Mouse (Mus musculus): ENCODE measurements at regions not wholly inside any gene's neighbourhood (a gene's known extent, or its start where the extent isn't known, plus 50 kb on each side); places are given as distances from the start of the nearest gene placed in this dataset.
"Not testable (repeated sequence)": the region's sequence is repeated elsewhere in the genome, so short reads cannot be mapped to it uniquely, and the experiment has no call there.

GRCm38 (mm10) chr13:111904616-111905212, 95.9 kb upstream of the Map3k1 start:
- intact Hi-C loops (cut with DNase I), result no loop called here
- DNase-seq, result no peak

- DNase-seq, result no peak
- intact Hi-C loops (cut with DNase I), result no loop called here
Observed at GRCm38 (mm10) chr13:111905213-111905701, 96.5 kb upstream of the Map3k1 start.

DNA sequence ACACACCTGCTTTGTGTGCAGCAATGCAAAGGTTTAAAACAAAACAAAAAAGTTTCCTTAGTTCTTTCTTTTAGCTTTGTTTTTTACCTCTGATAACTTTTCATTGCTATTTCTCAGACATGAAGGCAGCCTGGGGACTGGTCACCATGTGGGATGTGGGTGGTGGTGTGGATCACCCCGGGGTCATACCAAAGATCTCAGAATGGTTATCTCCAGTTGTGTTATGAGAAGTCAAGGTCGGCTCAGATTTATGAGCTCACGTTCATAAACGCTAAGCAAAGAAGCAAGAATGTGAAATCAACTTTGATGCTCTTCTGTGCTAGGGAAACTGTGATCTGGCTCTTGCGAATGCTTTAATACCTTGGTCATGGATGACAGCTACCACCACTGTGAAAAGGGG, 102.3 kb upstream of the Map3k1 start:
- intact Hi-C loops (cut with DNase I), result no loop called here
- DNase-seq, result no peak

- intact Hi-C loops (cut with DNase I), result no loop called here
- DNase-seq, result no peak
Observed at GRCm38 (mm10) chr13:111911661-111912312, 103.0 kb upstream of the Map3k1 start.

- intact Hi-C loops (cut with DNase I), result no loop called here
- no peak for DNase-seq
Observed at GRCm38 (mm10) chr13:111914348-111914913, 105.6 kb upstream of the Map3k1 start.

DNA sequence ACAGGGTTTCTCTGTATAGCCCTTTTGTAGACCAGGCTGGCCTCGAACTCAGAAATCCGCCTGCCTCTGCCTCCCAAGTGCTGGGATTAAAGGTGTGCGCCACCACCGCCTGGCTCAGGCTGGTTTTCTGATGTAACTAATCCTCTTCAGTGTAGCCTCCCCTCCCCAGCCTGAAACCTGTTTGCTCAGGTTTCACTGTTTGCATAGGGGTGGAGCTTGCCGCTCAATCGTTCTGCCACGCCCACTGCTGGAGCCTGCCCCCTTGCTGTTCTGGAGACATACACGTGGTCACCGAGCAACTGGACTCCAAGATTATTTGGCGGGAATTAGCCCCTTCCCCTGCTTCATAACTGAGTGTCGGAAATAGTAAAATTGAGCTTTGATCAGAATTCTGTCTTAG, 110.6 kb upstream of the Map3k1 start:
- intact Hi-C loops (cut with DNase I); DNase-seq: not testable (repeated sequence)

GRCm38 (mm10) chr13:111920534-111920933, 111.7 kb upstream of the Map3k1 start:
- intact Hi-C loops (cut with DNase I), result no loop called here
- DNase-seq, result no peak

DNA sequence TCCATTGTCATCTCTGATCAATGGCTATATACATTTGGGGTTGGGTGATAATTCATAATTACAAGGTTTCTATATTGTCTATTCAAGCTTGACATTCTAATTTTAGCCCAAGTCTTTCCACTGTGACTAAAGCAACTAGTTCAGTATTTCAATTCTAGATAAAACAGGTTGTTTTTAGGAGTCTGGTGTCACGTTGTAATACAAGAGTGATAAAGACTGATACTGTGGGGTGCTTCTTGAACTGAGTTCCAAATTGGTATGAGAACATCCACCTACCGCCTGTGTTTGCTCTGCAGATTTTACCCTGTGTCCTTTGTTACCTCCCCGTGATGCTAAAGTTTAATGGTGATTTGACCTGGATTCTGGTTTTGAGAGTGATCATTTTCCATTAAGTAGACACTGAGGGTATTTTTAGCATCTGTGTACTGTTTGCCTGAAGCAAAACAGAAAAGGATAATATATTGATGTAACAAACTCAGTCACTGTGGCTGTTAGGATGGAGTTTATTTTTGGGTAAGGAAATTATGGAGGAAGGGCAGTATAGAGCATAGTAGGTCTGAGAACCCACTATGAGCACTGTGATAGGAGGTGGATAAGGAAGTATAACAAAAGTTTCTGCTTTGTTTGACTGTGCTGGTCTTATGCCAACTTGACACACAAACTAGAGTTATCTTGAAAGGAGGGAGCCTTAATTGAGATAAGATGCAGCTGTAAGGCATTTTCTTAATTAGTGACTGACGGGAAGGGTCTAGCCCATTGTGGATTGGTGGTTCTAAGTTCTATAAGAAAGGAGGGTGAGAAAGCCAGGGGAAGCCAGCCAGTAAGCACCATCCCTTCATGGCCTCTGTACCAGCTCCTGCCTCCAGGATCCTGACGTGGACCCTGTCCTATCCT, 112.6 kb upstream of the Map3k1 start:
- intact Hi-C loops (cut with DNase I), result no loop called here
- no peak for DNase-seq

DNA sequence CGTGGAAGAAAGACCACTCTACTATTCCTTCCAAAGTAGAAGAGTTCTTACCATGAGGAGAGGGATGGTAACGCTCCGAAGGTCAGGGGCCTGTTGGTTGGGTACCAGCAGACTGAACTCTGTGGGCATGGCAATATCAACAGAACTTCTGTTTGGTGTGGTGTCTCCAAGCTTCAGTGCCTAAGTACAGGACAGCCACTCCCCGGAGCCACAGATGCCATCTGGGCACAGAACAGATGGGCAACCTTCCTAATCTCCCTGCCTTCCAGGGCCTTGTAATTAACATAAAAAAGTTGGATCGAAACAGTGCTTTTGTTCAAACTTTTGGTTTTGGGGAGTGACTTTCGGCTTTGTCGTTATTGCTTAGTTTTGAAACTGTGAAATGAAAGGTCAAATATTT, 116.6 kb upstream of the Map3k1 start:
- intact Hi-C loops (cut with DNase I), result no loop called here
- DNase-seq, result no peak

- no peak for DNase-seq
- intact Hi-C loops (cut with DNase I), result no loop called here
Observed at GRCm38 (mm10) chr13:111926801-111927200, 118.0 kb upstream of the Map3k1 start.

DNA sequence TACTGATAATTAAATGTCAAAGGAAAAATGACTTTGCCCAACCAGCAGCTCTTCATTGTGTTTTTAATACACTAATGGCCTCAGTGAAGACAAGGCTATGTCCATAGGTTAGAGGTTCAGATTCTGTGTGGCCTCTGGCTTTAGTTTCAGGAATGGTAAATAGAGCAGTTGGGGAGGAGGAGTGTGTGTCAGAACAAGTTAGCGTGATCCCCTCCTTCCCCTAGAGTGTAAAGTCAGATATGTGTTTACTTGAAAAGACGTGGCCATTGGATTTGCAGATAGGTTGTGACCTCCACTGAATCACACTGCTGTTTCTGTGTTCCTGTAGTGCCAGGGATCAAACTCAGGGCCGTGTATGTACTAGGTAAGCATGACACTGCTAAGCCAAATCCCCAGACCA, 118.7 kb upstream of the Map3k1 start:
- intact Hi-C loops (cut with DNase I), result no loop called here

DNA sequence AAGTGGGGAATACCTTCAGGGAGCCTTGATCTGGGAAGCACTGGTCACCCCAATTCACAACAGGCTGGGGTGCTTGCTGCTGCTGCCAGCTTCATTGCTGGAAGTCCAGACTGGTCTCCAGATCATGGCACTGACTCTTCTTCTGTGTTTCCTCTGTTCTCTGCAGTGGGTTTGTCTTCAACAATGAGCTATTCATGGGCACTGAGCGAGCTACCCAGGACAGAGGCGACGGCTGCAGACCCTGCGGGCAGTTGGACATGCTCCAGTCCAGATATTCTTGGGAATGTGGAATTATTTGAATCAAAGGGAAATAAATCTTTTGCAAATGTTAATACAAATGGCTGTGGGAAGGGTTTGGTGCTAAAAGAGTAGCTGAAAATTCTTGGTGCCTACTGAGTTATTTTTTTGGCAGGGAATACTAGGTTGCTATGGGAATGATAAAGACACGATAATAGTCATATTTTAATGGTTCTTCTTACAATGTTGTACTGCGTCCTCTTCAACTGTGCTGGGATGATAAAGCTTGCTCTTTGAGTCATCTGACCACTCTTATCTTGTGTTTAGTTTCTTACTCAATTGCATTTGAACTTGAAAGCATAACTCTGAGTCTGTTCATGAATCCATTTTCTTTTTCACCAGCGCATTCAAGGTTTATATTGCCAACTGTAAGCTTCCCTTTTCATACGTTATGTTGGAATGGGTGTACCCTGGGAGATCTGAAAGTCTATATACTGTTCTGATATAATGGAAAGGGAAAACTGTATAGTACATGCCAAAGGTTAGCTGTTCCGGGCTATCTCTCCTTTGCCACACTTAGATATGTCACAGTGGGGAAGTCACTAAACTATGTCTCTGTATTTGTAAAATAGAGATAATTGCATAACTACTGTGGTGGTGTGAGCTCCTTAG, 120.1 kb upstream of the Map3k1 start:
- no peak for DNase-seq
- intact Hi-C loops (cut with DNase I), result no loop called here

More for the DNA sequence above, 118.7 kb upstream of the Map3k1 start:
- DNase-seq, result no peak

- DNase-seq, result no peak
- intact Hi-C loops (cut with DNase I), result no loop called here
Observed at GRCm38 (mm10) chr13:111929908-111930307, 121.1 kb upstream of the Map3k1 start.

GRCm38 (mm10) chr13:111932464-111932863, 123.7 kb upstream of the Map3k1 start:
- no peak for DNase-seq
- intact Hi-C loops (cut with DNase I), result no loop called here

DNA sequence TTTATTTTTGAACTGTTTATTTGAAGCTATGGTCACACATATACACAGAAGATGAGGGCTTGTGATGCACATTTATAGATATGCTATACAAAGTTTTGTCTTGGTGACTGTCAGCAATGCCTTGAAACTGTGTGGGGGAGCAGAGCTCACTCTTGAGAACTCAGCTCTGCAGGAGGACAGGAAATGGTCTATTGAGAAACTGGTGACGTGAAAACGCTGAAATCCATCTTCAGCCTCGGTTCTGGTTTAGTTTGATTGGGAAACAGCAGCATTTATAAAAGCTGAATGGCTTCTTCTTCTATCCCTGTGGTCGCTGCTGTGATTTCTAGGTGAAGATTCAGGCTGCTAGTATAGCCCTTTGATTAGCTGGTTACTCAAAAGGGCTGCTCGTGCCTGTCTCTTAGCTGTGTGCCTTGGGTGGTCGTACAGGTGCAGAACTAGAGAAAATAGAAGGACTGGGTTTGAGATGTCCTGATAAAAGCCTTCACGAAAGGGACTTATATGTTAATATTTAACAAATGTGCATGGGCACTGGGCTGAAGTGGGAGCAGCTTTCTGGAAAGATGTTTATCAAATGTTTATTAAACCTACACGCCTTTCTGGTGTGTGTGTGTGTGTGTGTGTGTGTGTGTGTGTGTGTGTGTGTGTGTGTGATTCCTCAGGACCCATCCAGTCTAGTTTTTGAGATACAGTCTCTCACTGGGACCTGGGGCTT, 124.9 kb upstream of the Map3k1 start:
- no peak for DNase-seq
- intact Hi-C loops (cut with DNase I), result no loop called here

DNA sequence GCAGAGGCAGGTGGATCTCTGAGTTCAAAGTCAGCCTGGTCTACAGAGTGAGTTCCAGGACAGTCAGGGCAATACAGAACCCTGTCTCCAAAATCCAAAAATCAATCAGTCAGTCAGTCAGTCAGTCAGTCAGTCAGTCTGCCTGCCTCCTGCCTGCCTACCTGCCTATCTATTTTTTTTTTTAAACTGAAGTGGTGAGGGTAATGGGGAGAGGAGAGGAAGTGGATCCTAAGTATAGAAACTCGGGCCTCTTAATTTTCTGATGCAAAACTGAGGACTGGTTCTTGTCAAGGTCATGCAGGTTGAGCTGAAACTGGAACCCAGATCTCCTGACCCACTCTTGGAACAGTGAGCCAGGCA, 126.9 kb upstream of the Map3k1 start:
- DNase-seq, result no peak
- intact Hi-C loops (cut with DNase I), result no loop called here

DNA sequence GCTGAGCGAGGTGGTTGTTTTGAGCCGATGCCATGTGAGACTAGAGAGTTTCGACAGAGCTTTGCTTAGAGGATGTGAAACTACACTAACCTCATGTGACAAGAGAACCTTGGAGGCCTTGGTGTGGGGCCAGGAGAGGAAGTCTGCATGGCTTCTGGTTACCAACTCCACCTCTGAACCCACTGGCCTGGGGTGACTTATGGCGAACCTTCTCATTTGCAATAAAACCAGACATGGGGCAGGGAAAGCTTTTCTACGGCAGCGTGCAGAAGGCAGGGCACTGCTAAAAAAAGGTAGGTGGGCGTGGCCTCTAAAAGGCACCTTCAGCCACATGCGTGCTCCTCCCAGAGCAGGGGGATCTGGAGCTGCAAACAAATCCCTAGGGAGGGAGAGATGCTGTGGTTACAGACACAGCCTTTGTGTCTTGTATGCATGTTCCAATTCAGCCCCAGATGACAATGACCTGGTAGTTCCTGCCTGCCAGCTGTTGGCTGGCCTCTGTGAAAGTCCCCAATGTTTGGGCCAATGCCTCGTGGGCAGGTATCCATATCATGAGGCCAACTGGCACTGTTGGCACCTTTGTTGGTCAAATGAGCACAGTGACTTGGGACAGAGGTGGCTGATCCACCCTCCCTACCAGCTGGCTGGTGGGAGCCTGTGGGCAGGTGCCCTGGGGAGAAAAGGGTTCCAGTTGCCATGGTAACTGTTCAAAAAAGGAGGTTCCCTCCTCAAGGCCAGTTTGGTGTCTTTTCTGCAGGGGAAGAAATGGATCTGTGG, 127.5 kb upstream of the Map3k1 start:
- DNase-seq, result peak; percentile 23 to 39
- intact Hi-C loops (cut with DNase I), result no loop called here

- no peak for DNase-seq
- intact Hi-C loops (cut with DNase I), result no loop called here
Observed at GRCm38 (mm10) chr13:111936983-111937382, 128.2 kb upstream of the Map3k1 start.
